Mouse (Mus musculus): ENCODE measurements around the gene Mmgt2.

DNA sequence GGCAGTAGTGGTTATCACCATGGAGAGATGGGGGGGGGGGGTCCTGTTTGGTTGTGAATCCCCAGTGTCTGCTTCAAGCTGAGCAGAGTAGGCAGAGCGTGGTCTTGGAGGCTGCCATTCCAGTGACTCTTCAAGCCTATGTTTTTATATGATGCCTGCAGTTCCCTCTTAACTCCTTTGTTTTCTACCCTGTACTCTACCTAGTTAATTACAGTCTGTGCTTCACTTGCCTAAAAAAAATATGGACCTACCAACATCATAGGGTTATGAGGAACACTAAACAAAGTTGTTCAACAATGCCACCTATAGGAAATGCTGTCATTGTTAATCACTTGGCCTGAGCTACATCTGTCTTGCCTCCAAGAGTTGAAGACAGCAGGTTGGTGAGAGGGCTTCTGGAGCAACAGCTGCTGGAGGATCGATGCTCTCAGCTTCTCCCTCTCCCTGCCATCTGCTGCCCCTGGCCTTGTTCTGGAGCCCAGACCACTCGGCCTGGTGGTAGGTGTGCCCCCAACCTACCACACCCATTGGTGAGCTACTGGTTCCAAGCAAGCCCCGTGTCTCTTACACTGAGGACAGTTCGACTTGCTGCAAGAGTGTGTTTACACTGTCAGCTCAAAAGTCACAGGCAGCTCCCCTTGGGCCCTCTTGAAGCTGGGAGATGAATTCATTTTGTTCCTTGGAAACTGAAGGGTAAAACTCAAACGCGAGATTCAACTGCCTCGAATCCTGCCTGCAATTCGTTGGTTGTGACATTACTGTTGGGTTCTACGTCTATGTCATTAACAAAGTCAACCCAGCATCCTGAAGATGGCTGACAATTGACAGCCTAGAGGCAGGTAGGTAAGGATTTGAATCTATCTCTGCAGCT is 41.9 kb upstream of the Mmgt2 start:
- TF ChIP-seq CTCF (IDR thresholded peaks at IDR 0.05) (no peak), EP300 (IDR thresholded peaks at IDR 0.05) (no peak)

All from lung, postnatal 0 days (tissue).